Mouse (Mus musculus) intestine, embryonic 15.5 days (tissue): ENCODE measurements around the gene Myo1h. TPM values are rescaled to one million over a fixed set of nuclear protein-coding genes. Genes with fewer than 3 reads are reported as not detected.

Source experiments
- ATAC-seq: fragments of 200-750 bp; cut with Nextera tagmentation; 2 replicates; pipeline ENCODE4 v1.8.0; 2017; ENCODE audit warnings: moderate TSS enrichment, moderate library complexity
- H3K27ac ChIP-seq: fragments of 300-500 bp; sonication (generic); 2 replicates; pipeline ENCODE4 v1.5.1; 2015; ENCODE audit warnings: mild to moderate bottlenecking, inconsistent platforms
- H3K27me3 ChIP-seq: fragments of 300-500 bp; sonication (generic); replicated peaks from 2 replicates; pipeline ENCODE4 v1.6.1; 2015; ENCODE audit warnings: inconsistent platforms
- H3K36me3 ChIP-seq: fragments of 300-500 bp; sonication (generic); 2 replicates; pipeline ENCODE4 v1.6.1; 2015; ENCODE audit warnings: inconsistent platforms
- H3K4me1 ChIP-seq: fragments of 300-500 bp; sonication (generic); replicated peaks from 2 replicates; pipeline ENCODE4 v1.6.1; 2015; ENCODE audit warnings: inconsistent platforms
- H3K4me2 ChIP-seq: fragments of 300-500 bp; sonication (generic); replicated peaks from 2 replicates; pipeline ENCODE4 v1.6.1; 2015; ENCODE audit warnings: mild to moderate bottlenecking, inconsistent platforms
- H3K4me3 ChIP-seq: fragments of 300-500 bp; sonication (generic); replicated peaks from 2 replicates; pipeline ENCODE4 v1.5.1; 2015; ENCODE audit warnings: inconsistent platforms
- H3K9ac ChIP-seq: fragments of 300-500 bp; sonication (generic); 2 replicates; pipeline ENCODE4 v1.6.1; 2015; ENCODE audit warnings: inconsistent platforms
- H3K9me3 ChIP-seq: fragments of 300-500 bp; sonication (generic); 2 replicates; pipeline ENCODE4 v1.6.1; 2016; ENCODE audit warnings: inconsistent platforms
- WGBS: fragments of 180-500 bp; shearing (Covaris S2); methylation state at CpG from one replicate; pipeline ENCODE4 v1.1.7; 2015; 5-methylcytosine and 5-hydroxymethylcytosine counted together
- polyA plus RNA-seq: library from polyadenylated mRNA; unstranded; fragments of >200 nt; fragmentation: Nextera tagmentation; extraction: Ambion mirVana; gene quantifications from 2 replicates; pipeline ENCODE4 v1.2.1, GENCODE M21; 2015

Gene Myo1h
- polyA plus RNA-seq, 1 experiment from 2014 or later: 3.9 TPM

DNA sequence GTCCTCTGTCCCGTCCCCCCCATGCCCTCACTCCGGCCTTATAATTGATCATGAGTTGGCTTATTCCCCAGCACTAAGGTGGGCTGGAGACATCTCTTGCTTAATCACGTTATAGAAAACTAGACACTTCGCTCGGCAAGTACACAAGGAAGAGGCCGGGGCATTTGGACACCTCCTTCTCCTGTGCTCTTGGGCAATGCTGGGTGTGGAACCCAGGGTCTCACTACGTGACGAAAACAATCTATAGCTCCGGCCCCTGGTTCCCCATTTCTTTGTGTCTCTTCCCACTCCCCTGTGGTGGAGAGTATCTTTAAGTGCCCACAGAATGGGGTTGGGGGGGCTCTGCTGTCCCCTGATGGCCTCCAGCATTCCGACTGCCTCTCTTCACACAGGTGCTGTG is 58.0 kb downstream of the Myo1h start:
- 76% methylated on average over 10 of the region's 10 CpGs for WGBS
- H3K9me3 ChIP-seq: no peaks in the 10 kb centered on the region
- H3K36me3 ChIP-seq: no peaks in the 10 kb centered on the region
- H3K27me3 ChIP-seq: no peaks in the 10 kb centered on the region
- no peak overlapping the region for H3K4me3 ChIP-seq
- no peak for ATAC-seq
- H3K27ac ChIP-seq: no peak overlapping the region
- 0 out of 2 replicates have a peak, but pooled peaks cover 5% of the 10 kb centered on the region for H3K4me1 ChIP-seq
- no peak overlapping the region for H3K4me2 ChIP-seq
- no peak overlapping the region for H3K9ac ChIP-seq

DNA sequence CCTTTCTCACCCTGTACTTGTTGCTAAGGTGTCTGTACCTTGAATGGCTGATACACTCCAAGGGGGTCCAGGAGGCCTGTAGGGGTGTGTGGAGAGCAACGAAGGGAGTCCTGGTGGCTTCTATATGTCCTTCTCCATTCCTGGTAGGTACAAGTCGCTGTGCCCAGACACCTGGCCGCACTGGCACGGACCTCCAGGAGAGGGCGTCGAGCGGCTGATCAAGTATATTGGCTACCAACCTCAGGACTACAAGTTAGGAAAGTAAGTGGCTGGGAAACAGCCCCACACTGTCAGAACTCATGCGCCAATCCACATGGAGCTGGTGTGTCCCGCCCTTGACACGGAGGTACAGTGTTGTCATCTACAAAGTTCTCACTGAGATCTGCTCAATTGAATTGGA is 62.5 kb downstream of the Myo1h start:
- no peak for ATAC-seq
- H3K36me3 ChIP-seq: no peaks in the 10 kb centered on the region
- H3K9ac ChIP-seq: no peak overlapping the region
- WGBS: 67% methylated on average over 10 of the region's 10 CpGs
- no peak overlapping the region for H3K27ac ChIP-seq
- no peaks in the 10 kb centered on the region for H3K27me3 ChIP-seq
- H3K4me2 ChIP-seq: no peak overlapping the region
- H3K4me3 ChIP-seq: no peak overlapping the region
- H3K9me3 ChIP-seq: no peaks in the 10 kb centered on the region
- 0 out of 2 replicates have a peak, but pooled peaks cover 5% of the 10 kb centered on the region for H3K4me1 ChIP-seq

- ATAC-seq: peak; percentile 94
- peak overlapping the region; percentile 23 for H3K9ac ChIP-seq
Observed at GRCm38 (mm10) chr5:114356250-114356935, 67.4 kb downstream of the Myo1h start.

GRCm38 (mm10) chr5:114356936-114357751 is 68.2 kb downstream of the Myo1h start:
- peak overlapping the region; percentile 7 for H3K4me3 ChIP-seq
- H3K27ac ChIP-seq: peak overlapping the region; percentile 92
- ATAC-seq: peak; percentile 86
- peaks cover 23% of the 10 kb centered on the region for H3K4me1 ChIP-seq
- H3K9me3 ChIP-seq: no peaks in the 10 kb centered on the region
- H3K36me3 ChIP-seq: peaks cover 14% of the 10 kb centered on the region; the same call in 1 of the 2 replicates
- H3K9ac ChIP-seq: peak overlapping the region; percentile 23
- H3K4me2 ChIP-seq: peak overlapping the region; percentile 40
- H3K27me3 ChIP-seq: no peaks in the 10 kb centered on the region
- WGBS: 25% methylated on average over 23 of the region's 23 CpGs

More at GRCm38 (mm10) chr5:114356250-114356935, 67.4 kb downstream of the Myo1h start:
- Histone ChIP-seq H3K27me3 (no peaks in the 10 kb centered on the region), H3K4me3 (peak overlapping the region; percentile 7), H3K4me1 (peaks cover 23% of the 10 kb centered on the region), H3K9me3 (no peaks in the 10 kb centered on the region), H3K27ac (peak overlapping the region; percentile 92), H3K36me3 (0 out of 2 replicates have a peak, but pooled peaks cover 10% of the 10 kb centered on the region), H3K4me2 (peak overlapping the region; percentile 40)
- WGBS: 13% methylated on average over 7 of the region's 7 CpGs

DNA sequence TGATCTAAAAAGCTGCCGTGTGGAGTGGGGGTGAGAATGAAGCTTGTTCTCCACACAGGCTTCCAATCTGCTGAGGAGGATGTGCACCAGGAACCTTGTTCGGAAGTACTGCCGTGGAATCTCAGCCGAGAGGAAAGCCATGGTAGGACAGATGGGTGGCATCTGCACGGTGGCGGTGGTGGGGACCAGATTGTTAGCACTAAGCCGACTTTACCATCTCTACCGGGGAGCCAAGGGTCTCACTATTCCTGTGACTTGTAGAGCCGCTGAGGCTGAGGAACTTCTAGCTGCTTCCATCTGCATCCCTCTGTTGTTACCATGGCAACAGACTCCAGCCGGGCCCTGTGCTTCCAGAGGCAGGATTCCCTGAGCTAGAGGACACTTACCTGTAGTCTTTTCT is 69.9 kb downstream of the Myo1h start:
- no peak overlapping the region for H3K4me3 ChIP-seq
- peaks cover 26% of the 10 kb centered on the region for H3K4me1 ChIP-seq
- 74% methylated on average over 10 of the region's 10 CpGs for WGBS
- no peak overlapping the region for H3K9ac ChIP-seq
- peak overlapping the region; percentile 77; the same call in 1 of the 2 replicates for H3K27ac ChIP-seq
- H3K4me2 ChIP-seq: peak overlapping the region; percentile 14; the same call in 1 of the 2 replicates
- ATAC-seq: no peak
- peaks cover 27% of the 10 kb centered on the region for H3K36me3 ChIP-seq
- no peaks in the 10 kb centered on the region for H3K9me3 ChIP-seq
- no peaks in the 10 kb centered on the region for H3K27me3 ChIP-seq

- H3K4me3 ChIP-seq: no peak overlapping the region
- H3K4me2 ChIP-seq: peak overlapping the region; percentile 14; the same call in 1 of the 2 replicates
- H3K9me3 ChIP-seq: no peaks in the 10 kb centered on the region
- H3K9ac ChIP-seq: no peak overlapping the region
- H3K27me3 ChIP-seq: no peaks in the 10 kb centered on the region
- peaks cover 27% of the 10 kb centered on the region for H3K36me3 ChIP-seq
- peaks cover 32% of the 10 kb centered on the region for H3K4me1 ChIP-seq
- no peak for ATAC-seq
- 36% methylated on average over 8 of the region's 8 CpGs for WGBS
- peak overlapping the region; percentile 77 for H3K27ac ChIP-seq
Observed at GRCm38 (mm10) chr5:114359586-114359985, 70.6 kb downstream of the Myo1h start.

DNA sequence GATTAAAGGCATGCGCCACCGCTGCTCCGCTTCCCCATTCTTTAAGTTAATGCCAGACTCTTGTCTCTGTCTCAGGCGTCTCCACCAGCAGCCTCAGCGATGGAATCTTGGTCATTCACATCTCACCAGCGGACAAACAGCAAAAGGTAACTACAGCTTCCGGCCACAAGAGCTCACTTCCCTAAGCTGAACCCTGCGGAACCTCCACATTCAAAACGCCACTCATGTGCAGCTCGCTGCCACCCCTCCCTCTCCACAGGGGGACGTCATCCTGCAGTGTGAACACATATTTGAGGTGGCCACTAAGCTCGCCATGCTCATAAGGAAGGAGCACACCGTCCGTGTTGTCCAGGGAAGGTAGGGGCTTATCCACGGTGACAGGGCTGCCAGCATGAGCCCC is 72.0 kb downstream of the Myo1h start:
- 85% methylated on average over 15 of the region's 15 CpGs for WGBS

GRCm38 (mm10) chr5:114365043-114365752 is 76.2 kb downstream of the Myo1h start:
- H3K4me2 ChIP-seq: peak overlapping the region; percentile 36
- H3K27ac ChIP-seq: peak overlapping the region; percentile 87
- peak; percentile 93 for ATAC-seq
- H3K9me3 ChIP-seq: no peaks in the 10 kb centered on the region
- H3K4me1 ChIP-seq: peaks cover 45% of the 10 kb centered on the region
- no peaks in the 10 kb centered on the region for H3K27me3 ChIP-seq
- H3K9ac ChIP-seq: peak overlapping the region; percentile 17
- 51% methylated on average over 23 of the region's 23 CpGs for WGBS
- H3K4me3 ChIP-seq: no peak overlapping the region
- H3K36me3 ChIP-seq: peaks cover 58% of the 10 kb centered on the region

More for the DNA sequence above, 72.0 kb downstream of the Myo1h start:
- Histone ChIP-seq H3K4me1 (peaks cover 45% of the 10 kb centered on the region), H3K9ac (no peak overlapping the region), H3K4me2 (no peak overlapping the region), H3K9me3 (no peaks in the 10 kb centered on the region), H3K27me3 (no peaks in the 10 kb centered on the region), H3K36me3 (peaks cover 35% of the 10 kb centered on the region), H3K27ac (no peak overlapping the region), H3K4me3 (no peak overlapping the region)
- no peak for ATAC-seq

DNA sequence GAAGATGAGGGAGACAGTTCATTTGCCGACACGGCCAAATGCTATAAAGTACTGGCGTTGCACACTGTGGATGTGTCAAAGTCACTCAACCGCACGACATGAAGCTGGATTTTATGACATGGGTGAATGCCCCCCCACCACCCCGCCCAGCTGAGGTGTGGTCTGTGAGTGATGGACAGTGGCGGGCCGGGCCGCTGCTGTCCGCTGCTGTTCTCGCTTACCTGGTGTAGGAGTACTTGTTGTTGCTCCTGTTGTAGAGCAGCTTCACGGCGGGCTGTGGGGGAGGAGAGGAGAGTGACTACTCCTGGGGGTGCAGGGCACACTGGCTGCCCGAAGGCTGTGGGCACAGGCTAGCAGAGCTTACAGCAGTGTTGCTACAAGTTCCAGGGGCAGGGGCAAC is 79.2 kb downstream of the Myo1h start:
- Histone ChIP-seq H3K4me1 (peaks cover 74% of the 10 kb centered on the region), H3K9ac (no peak overlapping the region), H3K36me3 (peaks cover 38% of the 10 kb centered on the region), H3K4me2 (no peak overlapping the region), H3K9me3 (no peaks in the 10 kb centered on the region), H3K4me3 (no peak overlapping the region), H3K27ac (no peak overlapping the region), H3K27me3 (no peaks in the 10 kb centered on the region)
- WGBS: 74% methylated on average over 14 of the region's 14 CpGs
- ATAC-seq: no peak

- WGBS: 75% methylated on average over 16 of the region's 16 CpGs
Observed at GRCm38 (mm10) chr5:114368803-114369496, 80.0 kb downstream of the Myo1h start.

DNA sequence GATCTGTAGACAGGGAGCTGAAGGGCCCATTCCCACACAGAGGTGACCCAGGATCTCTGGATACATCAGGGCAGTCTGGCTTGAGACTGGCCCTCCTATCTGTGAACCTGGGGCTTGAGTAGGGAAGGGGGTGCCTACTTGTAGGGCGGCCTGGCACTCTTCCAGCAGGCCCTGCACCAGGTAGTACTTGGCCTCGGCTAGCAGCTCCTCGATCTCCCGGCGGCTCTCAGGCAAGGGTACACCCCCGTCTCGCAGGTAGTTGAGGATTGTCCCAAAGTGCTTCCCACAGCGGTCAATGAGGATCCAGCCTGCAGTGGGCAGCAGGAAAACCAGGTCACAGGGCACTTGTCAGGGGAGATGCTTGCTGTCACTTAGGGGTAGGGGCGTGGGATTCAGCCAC is 81.0 kb downstream of the Myo1h start:
- Histone ChIP-seq H3K27ac (peak overlapping the region; percentile 90), H3K9me3 (no peaks in the 10 kb centered on the region), H3K4me3 (no peak overlapping the region), H3K4me1 (peaks cover 77% of the 10 kb centered on the region), H3K36me3 (peaks cover 32% of the 10 kb centered on the region), H3K9ac (peak overlapping the region; percentile 33; the same call in 1 of the 2 replicates), H3K27me3 (no peaks in the 10 kb centered on the region), H3K4me2 (peak overlapping the region; percentile 21; the same call in 1 of the 2 replicates)
- WGBS: 66% methylated on average over 9 of the region's 9 CpGs
- no peak for ATAC-seq

More at GRCm38 (mm10) chr5:114368803-114369496, 80.0 kb downstream of the Myo1h start:
- Histone ChIP-seq H3K9ac (no peak overlapping the region), H3K9me3 (no peaks in the 10 kb centered on the region), H3K4me1 (peaks cover 77% of the 10 kb centered on the region), H3K4me2 (no peak overlapping the region), H3K27me3 (no peaks in the 10 kb centered on the region), H3K4me3 (no peak overlapping the region), H3K36me3 (peaks cover 35% of the 10 kb centered on the region), H3K27ac (peak overlapping the region; percentile 90)
- no peak for ATAC-seq
